Mouse (Mus musculus) urinary bladder, postnatal 36 days (tissue): ENCODE data around the gene Pum1.

Experiments used
- DNase-seq, 2 experiments: peaks; one replicate each; pipeline ENCODE4 v3.0.0; 2022; ENCODE audit warnings: low spot score in 2 of 2, mixed read lengths in 1 of 2

Pum1 gene

GRCm38 (mm10) chr4:130790180-130790579 lies 127.1 kb downstream of the Pum1 start:
- DNase-seq: peak; percentile 81 to 82

- no peak for DNase-seq
These were observed 128.8 kb downstream of the Pum1 start for GRCm38 (mm10) chr4:130791811-130792375.

- no peak for DNase-seq
These were observed 129.5 kb downstream of the Pum1 start, which contains the start of gene Sdc3 for GRCm38 (mm10) chr4:130792376-130793179. Gene Sdc3, plus strand, starts transcription at chr4:130792537.

GRCm38 (mm10) chr4:130793180-130793501 lies 130.0 kb downstream of the Pum1 start:
- no peak for DNase-seq

- no peak for DNase-seq
These were observed 131.7 kb downstream of the Pum1 start for GRCm38 (mm10) chr4:130794771-130795170.

- DNase-seq: no peak
These were observed 132.8 kb downstream of the Pum1 start for GRCm38 (mm10) chr4:130795970-130796369.

GRCm38 (mm10) chr4:130797201-130798051 lies 134.3 kb downstream of the Pum1 start:
- DNase-seq: no peak

- DNase-seq: no peak
These were observed 135.3 kb downstream of the Pum1 start for GRCm38 (mm10) chr4:130798416-130798815.

GRCm38 (mm10) chr4:130799118-130799517 lies 136.0 kb downstream of the Pum1 start:
- DNase-seq: no peak

- DNase-seq: no peak
These were observed 136.5 kb downstream of the Pum1 start for GRCm38 (mm10) chr4:130799582-130799981.

- no peak for DNase-seq
These were observed 137.0 kb downstream of the Pum1 start for GRCm38 (mm10) chr4:130800147-130800546.

- no peak for DNase-seq
These were observed 138.1 kb downstream of the Pum1 start for GRCm38 (mm10) chr4:130801198-130801597.

- DNase-seq: no peak
These were observed 138.7 kb downstream of the Pum1 start for GRCm38 (mm10) chr4:130801624-130802329.

- DNase-seq: no peak
These were observed 140.5 kb downstream of the Pum1 start for GRCm38 (mm10) chr4:130803591-130803990.

- DNase-seq: no peak
These were observed 141.2 kb downstream of the Pum1 start for GRCm38 (mm10) chr4:130804292-130804691.

GRCm38 (mm10) chr4:130804771-130805361 lies 141.7 kb downstream of the Pum1 start:
- no peak for DNase-seq

GRCm38 (mm10) chr4:130805746-130806145 lies 142.6 kb downstream of the Pum1 start:
- no peak for DNase-seq

GRCm38 (mm10) chr4:130806746-130807145 lies 143.6 kb downstream of the Pum1 start:
- DNase-seq: no peak

- DNase-seq: no peak
These were observed 146.7 kb downstream of the Pum1 start for GRCm38 (mm10) chr4:130809784-130810183.

- DNase-seq: no peak
These were observed 147.7 kb downstream of the Pum1 start for GRCm38 (mm10) chr4:130810845-130811244.

GRCm38 (mm10) chr4:130811385-130811784 lies 148.3 kb downstream of the Pum1 start:
- no peak for DNase-seq
